Mouse (Mus musculus) gastrocnemius, adult 18-20 months (tissue): ENCODE measurements around the gene Nxn. TPM values are rescaled to one million over a fixed set of nuclear protein-coding genes. Genes with fewer than 3 reads are reported as not detected.

Experiments used
- DNase-seq: peaks from one replicate; pipeline ENCODE4 v3.0.0; 2021; ENCODE audit warnings: low spot score
- total RNA-seq, 2 experiments: library from RNA; stranded (reverse); gene quantifications; 2 replicates each; pipeline ENCODE4 v1.2.3; 2021

The Nxn gene
- total RNA-seq, 2 experiments from 2014 or later = 37.4 to 48.7 TPM

DNA sequence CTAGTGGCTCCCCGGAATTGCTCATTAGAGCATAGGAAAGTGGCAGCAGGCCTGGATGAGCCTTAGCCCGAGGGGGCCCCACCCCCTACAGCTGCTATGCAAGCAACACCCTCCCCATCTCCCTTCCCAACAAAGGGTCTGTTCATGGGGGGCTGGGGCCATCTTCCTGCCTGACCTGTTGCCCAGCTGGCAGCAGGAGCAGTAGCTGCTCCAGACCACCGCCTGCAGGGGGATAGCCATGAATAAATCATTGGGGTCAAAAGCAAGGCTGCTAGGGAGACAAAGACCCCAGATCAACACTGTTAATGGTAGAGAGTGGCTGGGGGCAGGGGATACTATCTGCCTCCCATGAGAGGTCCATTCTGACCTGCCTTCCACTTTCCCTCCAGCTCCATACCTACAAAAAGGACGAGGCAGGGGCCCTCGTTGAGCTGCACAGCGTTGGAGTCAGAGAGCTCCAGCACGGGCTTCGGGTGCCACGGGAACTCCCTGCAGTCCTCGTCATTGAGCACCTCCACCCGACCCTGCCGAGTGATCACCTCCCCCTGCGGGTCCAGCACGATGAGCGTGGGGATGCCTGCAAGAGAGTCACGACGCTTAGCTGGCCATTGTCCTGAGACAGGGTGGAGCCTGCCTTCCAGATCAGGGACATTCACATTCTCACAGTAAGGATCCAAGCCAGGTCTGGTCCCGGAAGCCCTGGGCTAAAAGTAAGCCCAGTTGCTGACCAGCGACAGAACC, 136.2 kb downstream of the Nxn start:
- DNase-seq = no peak

DNA sequence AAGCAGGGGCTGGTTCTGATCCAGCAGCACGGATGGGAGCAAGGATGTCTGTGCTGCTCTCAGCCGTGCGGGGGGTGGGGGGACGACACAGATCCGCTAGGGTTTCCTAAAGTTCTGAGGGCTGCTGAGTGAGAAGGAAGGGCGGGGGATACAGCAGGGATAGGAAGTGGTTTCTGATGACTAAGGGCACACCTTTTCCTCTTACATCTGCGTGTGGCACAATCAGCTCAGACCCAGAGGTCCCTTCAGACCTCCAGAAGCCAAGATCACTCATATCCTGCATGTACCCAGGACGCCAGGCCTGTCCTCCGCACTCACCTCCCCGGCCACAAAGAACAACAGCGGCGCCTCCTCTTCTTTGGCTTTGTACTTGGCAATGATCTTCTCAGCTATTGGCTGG, 137.7 kb downstream of the Nxn start:
- DNase-seq = no peak

GRCm38 (mm10) chr11:76260208-76261050, 138.5 kb downstream of the Nxn start:
- no peak for DNase-seq

GRCm38 (mm10) chr11:76258511-76258910, 140.4 kb downstream of the Nxn start:
- no peak for DNase-seq

DNA sequence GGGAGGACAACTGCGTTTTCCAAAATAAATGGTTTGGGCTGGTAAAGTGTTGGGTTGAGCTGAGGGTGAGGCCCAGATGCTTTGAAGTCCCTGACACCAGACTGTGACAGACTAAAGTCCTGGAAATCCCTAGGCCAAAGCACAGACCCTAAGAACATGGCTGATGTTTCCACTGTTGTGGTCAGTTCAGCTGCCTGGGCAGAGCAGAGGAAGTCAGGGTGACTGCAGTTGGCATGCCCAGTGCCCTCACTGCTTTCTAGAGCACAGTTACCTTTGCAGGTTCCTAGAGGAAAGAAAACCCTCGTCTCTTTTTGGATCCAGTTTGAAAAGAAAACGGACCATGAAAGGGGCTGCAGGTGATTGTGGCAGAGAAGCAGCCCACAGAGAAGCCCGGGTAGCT, 141.6 kb downstream of the Nxn start:
- DNase-seq = no peak

GRCm38 (mm10) chr11:76256129-76256528, 142.8 kb downstream of the Nxn start:
- no peak for DNase-seq

DNA sequence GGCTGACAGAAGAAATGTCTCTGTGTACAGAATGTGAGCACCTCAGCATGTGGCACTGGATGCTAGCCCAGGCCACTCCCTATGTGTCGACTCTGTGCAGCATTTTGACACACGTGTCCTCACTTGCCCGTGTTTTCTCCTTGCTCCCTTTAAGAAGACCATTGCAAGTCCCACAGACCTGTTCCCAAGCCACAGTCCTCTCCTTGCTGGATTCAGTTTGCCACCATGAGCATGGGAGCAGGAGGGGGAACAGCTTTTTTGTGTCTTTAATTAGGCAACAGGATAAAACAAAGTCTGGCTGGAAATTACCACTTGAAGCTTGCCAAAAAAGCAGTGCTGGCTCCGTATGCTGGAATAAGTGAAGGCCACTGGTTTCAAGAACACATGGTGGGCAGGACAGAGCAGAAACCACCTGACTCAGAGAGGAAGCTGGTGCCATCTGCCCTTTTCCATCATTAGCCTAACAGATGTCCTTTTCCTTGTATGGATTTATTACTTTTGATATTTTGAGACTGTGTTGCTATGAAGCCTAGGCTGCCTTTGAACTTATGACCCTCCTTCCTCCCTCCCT, 143.4 kb downstream of the Nxn start:
- DNase-seq = no peak

- no peak for DNase-seq
Measured at GRCm38 (mm10) chr11:76253918-76254264, 145.0 kb downstream of the Nxn start.

DNA sequence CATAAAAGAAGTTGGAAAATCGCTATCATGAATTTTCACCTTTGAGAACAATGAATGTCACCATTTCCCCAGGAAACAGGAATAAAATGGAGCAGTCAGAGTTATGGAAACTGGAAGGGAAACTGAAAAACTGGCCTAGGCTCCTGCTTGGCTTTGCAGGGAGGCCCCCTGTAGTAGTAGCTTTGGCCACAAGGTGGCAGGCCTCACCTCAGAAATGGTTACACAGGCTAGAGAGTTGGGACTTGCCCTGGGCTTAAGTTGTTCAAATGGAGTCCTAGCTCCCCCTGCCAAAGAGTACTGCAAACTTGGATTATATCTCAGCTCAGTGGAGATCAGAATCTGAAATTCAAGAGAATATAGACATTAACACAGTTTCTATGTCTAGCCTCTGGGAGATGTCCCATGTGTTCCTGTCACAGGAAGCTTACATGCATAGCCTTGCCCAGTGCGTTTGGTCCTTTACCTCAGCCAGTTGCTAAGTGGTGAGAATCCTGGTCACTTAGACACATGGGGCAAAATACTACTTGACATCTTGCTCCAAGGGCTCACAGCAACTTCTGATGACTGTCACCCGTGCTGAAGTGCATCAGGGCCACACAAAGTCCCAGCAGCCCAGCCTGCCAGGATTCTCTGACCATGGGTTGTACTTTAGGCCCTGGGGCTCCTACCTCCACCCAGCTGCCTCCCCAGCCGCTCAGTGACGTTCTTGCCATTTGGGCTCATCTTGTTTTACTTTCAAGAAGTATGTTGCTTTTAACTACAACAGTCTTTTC, 145.6 kb downstream of the Nxn start:
- peak; percentile 90 for DNase-seq

DNA sequence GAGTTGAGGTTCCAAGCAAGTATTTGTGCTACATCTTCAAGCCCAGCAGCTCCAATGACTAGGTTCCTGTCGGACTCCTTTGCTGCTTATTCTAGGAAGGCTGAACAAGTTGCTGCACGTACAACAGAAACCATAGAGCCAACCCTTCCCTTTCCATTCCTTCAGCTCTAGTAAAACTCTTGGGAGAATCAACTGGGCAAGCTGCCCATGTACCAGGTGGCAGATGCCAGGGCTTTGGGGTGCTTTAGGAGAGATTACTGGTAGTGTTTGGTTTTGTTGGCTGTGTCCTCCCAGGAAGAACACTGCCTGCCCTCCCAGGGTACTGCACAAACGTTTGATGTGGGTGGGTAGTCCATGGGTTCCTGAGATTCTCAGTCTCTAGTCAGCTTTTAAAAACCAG, 146.9 kb downstream of the Nxn start:
- no peak for DNase-seq

- no peak for DNase-seq
Measured at GRCm38 (mm10) chr11:76247239-76247638, 151.7 kb downstream of the Nxn start.

- DNase-seq = no peak
Measured at GRCm38 (mm10) chr11:76246439-76246838, 152.5 kb downstream of the Nxn start.

- DNase-seq = no peak
Measured at GRCm38 (mm10) chr11:76243811-76244546, 155.0 kb downstream of the Nxn start.

DNA sequence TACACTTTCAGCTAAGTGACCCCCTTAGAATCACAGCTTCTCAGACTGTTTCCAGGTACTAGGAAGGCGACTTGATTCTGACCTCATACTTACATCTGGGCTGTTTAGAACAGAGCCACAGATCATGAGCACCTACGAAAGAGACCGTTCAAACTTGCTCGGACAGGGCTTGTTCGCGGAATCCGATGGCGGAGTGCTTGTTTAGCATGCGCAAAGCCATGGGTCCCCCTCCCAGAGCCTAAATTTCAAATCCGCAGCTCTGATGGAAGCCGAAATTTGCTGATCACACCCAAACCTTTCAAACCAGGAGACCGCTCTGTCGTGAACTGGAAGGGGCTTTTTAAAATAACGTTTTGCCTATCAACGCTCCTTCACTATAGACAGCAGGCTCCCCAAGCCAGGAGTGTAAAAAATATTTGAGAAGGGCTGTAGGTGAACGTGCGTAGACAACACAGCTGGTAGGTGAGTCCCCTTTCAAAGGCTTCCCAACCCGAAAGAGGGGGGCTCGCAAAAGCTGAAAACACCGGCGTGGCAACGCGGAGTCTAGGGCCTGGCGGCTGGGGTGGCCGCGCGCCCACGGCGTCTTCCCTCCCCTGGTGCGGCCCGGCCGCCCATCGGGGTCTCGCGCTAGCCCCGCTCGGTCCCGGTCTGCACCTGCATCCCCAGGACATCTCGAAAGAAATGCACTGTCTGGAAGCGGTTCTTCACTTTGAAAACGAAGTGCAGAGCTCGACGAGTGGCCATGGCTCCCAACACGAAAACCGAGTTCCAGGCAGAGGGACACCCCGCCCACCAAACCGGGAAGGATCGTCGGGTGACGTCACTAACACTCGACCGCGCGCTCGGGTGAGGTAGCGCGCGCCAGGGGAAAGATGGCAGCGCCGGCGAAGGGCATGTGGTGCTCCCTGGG, 155.8 kb downstream of the Nxn start, which contains the start of the genes Mrm3 and Glod4:
Gene Mrm3, plus strand, starts transcription at position 815 of the 910 bp plus-strand sequence.
Gene Glod4, minus strand, starts transcription at position 825 of the 910 bp plus-strand sequence.
- peak; percentile 93 for DNase-seq

DNA sequence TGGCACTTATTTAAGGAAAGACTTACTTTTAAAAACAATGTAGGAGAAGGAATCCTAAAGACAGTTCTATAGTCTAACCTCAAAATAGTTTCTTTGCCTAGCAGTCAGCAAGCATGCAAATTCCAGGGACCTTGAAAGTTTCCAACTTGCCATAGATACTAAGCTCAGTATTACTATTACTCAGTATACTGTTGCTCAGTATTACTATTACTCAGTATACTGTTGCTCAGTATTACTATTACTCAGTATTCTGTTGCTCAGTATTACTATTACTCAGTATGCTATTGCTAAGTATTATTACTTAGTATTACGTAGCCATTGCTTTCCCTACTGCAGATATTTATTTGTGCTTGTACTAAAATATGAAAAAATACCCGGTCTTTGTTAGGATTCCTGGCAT, 159.2 kb downstream of the Nxn start:
- no peak for DNase-seq

GRCm38 (mm10) chr11:76236136-76236535, 162.8 kb downstream of the Nxn start:
- no peak for DNase-seq

- no peak for DNase-seq
Measured at GRCm38 (mm10) chr11:76225051-76225450, 173.9 kb downstream of the Nxn start.

DNA sequence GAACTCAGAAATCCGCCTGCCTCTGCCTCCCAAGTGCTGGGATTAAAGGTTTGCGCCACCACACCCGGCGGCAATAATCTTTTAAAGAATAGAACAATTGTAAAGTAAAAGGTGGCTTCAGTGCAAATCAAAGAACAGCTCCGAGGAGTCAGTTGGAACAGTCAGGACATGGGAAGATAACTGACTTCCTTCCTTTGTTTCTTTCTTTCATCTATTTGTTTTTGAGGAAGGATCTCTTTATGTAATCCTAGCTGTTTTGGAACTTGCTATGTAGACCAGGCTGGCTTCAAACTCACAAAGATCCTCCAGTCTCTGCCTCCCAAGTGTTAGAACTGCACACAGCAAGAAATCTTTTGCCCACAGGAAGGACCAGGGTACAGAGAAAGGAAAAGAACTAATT, 174.3 kb downstream of the Nxn start:
- no peak for DNase-seq

GRCm38 (mm10) chr11:76217390-76217800, 181.5 kb downstream of the Nxn start, which contains the start of the genes Dbil5 and Gemin4:
TSS of gene Dbil5 (plus strand) at chr11:76217608.
TSS of gene Gemin4 (minus strand) at chr11:76217664.
- DNase-seq = peak; percentile 97
